Mouse (Mus musculus) cortical plate, adult 2 months (tissue): Measurements from ENCODE around the gene Slc5a3.

Source experiments
- CTCF ChIP-seq: fragments of 200-500 bp; IDR thresholded peaks from 2 replicates; pipeline ENCODE4 v1.5.1; 2011; ENCODE audit warnings: mild to moderate bottlenecking, control low read depth, low read length; ENCODE audit not compliant: insufficient read depth; ENCODE audit errors: extremely low read depth
- POLR2A ChIP-seq: fragments of 200-500 bp; IDR thresholded peaks from 2 replicates; pipeline ENCODE4 v1.6.1; 2011; ENCODE audit warnings: mild to moderate bottlenecking, low read length, control low read depth; ENCODE audit not compliant: insufficient read depth; ENCODE audit errors: extremely low read depth

DNA sequence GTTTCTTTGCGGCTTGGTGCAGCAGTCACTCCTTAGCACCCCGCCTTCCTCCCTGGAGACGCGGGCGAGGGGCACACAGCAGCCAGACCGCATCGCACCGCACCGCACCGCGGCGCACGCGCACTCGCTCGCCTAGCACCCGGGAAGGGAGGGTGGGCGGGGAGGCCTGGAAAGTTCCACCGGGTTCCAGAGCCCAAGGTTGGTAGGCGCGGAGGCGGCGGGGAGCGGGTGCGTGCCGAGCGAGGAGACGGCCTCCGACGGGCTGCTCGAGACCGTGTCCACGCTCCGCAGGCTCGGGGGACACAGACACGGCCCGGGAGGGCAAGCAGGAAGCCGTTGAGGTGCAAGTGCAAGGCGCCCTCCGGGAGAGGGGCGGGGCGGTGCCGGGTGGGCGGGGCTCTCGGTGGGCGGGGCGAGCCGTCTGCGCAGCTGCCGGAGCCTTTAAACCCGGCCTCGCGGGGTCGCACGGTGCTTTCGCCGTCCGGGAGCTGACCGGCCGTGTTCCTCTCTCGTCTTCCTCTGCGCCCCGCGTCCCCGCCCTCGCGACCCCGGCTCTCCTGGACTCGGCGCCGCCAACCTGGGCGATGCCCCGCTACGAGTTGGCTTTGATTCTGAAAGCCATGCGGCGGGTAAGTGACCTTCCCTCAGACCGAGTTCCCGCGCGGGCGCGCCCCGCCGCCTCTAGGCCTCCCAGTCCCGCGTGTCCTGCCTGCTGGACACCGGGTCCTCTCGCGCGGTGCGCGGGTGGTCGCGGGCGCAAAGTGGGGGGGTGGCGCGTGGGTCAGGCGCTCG is at the start of gene Slc5a3, which contains the start of the genes Mrps6 and Gm49711:
- TF ChIP-seq CTCF (no peak), POLR2A (peak; percentile 87)
